Mouse (Mus musculus): ENCODE measurements around the gene Myt1l. TPM values are rescaled to one million over a fixed set of nuclear protein-coding genes. Genes with fewer than 3 reads are reported as not detected.

The Myt1l gene
- total RNA-seq, 2 experiments from 2014 or later: 218 to 245 TPM

DNA sequence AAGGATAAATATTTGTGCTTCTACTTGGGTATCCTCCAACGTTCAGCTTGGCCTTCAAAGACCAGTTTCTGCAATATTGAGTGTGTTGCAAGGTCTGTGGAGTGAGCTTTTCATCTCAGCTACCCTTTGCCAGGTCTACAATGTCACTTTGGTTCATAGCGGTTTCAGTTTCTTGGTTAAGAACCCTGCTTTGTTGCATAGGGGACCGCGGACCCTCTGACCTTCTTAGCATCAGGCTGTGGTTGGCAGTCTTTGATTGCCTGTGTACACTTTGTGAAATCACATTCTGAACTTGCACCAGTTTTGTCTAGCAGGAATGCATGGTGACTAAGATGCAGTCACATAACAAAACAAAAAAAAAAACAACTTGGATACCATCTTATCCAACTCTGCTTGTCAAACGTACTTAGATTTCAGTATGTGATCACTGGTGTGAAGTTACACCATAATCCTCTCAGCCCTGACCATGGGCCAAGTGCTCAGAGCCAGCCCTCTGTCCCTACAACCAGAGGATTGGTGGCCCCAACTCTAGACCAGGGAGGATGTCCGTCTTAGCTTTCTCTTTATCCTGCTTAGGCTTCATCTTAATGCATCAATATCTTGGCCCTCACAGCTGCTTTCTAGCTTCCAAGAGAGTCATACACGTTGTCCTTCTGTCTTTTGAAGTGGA lies 443.7 kb downstream of the Myt1l start:
- no peak for DNase-seq (ENCODE audit: low spot score in 2 of 2)
- intact Hi-C loops (cut with DNase I): no loop called here

DNA sequence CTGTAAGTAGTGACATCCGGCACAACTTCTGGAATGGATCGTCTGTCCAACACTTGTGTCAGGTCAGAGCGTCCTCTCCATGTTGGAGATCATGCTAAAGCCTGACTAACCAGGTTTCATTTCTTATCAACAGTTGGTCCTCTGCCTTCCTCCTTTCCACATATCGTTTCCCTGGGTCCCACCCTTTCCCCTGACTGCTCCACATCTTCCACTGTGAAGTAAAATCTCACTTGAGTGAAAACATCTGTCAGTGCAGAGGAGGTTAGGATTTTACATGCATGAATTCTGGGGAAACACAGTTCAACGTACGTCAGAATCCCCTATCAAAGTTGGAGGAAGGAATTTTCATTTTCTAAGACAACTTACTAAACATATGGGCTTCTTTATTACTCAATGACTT lies 444.3 kb downstream of the Myt1l start:
- no peak for DNase-seq (ENCODE audit: low spot score in 2 of 2)
- intact Hi-C loops (cut with DNase I): no loop called here
